Mouse (Mus musculus) kidney, postnatal 0 days (tissue): ENCODE measurements at regions not wholly inside any gene's neighbourhood (a gene's known extent, or its start where the extent isn't known, plus 50 kb on each side); places are given as distances from the start of the nearest gene placed in this dataset.

Experiments
- ATAC-seq: fragments of 200-750 bp; cut with Nextera tagmentation; replicated peaks from 2 replicates; pipeline ENCODE4 v1.8.0; 2017; ENCODE audit warnings: low read depth, moderate number of reproducible peaks, moderate TSS enrichment, moderate library complexity; ENCODE audit not compliant: low FRiP score
- DNase-seq: peaks from one replicate; pipeline ENCODE4 v3.0.0-alpha.2; 2016; ENCODE audit warnings: low spot score
- H3K27ac ChIP-seq: fragments of 300-500 bp; sonication (generic); 2 replicates; pipeline ENCODE4 v1.5.1; 2014; ENCODE audit warnings: mild to moderate bottlenecking
- H3K27me3 ChIP-seq: fragments of 300-500 bp; sonication (generic); 2 replicates; pipeline ENCODE4 v1.6.1; 2014; ENCODE audit warnings: low read length, mixed read lengths; ENCODE audit not compliant: insufficient read depth
- H3K36me3 ChIP-seq: fragments of 300-500 bp; sonication (generic); 2 replicates; pipeline ENCODE4 v1.6.1; 2014; ENCODE audit warnings: low read length, mixed read lengths; ENCODE audit not compliant: insufficient read depth
- H3K4me1 ChIP-seq: fragments of 300-500 bp; sonication (generic); replicated peaks from 2 replicates; pipeline ENCODE4 v1.6.1; 2014; ENCODE audit warnings: antibody characterized with exemption, low read length, mixed read lengths; ENCODE audit not compliant: insufficient read depth
- H3K4me2 ChIP-seq: fragments of 300-500 bp; sonication (generic); 2 replicates; pipeline ENCODE4 v1.6.1; 2014; ENCODE audit warnings: mild to moderate bottlenecking, low read length, moderate library complexity, mixed read lengths
- H3K4me3 ChIP-seq: fragments of 300-500 bp; sonication (generic); replicated peaks from 2 replicates; pipeline ENCODE4 v1.5.1; 2014; ENCODE audit warnings: low read depth, low read length
- H3K9ac ChIP-seq: fragments of 300-500 bp; sonication (generic); 2 replicates; pipeline ENCODE4 v1.6.1; 2014; ENCODE audit warnings: low read depth, low read length
- H3K9me3 ChIP-seq: fragments of 300-500 bp; sonication (generic); replicated peaks from 2 replicates; pipeline ENCODE4 v1.6.1; 2016; ENCODE audit warnings: low read length, inconsistent platforms, mixed read lengths
- CTCF ChIP-seq: IDR thresholded peaks from 2 replicates; pipeline ENCODE4 v1.5.1; 2016; ENCODE audit warnings: antibody characterized with exemption, low read depth, mild to moderate bottlenecking, moderate library complexity
- WGBS: fragments of 180-500 bp; shearing (Covaris S2); extraction: QIAGEN DNeasy Blood & Tissue Kit; methylation state at CpG from one replicate; pipeline ENCODE4 v1.1.7; 2014; 5-methylcytosine and 5-hydroxymethylcytosine counted together

DNA sequence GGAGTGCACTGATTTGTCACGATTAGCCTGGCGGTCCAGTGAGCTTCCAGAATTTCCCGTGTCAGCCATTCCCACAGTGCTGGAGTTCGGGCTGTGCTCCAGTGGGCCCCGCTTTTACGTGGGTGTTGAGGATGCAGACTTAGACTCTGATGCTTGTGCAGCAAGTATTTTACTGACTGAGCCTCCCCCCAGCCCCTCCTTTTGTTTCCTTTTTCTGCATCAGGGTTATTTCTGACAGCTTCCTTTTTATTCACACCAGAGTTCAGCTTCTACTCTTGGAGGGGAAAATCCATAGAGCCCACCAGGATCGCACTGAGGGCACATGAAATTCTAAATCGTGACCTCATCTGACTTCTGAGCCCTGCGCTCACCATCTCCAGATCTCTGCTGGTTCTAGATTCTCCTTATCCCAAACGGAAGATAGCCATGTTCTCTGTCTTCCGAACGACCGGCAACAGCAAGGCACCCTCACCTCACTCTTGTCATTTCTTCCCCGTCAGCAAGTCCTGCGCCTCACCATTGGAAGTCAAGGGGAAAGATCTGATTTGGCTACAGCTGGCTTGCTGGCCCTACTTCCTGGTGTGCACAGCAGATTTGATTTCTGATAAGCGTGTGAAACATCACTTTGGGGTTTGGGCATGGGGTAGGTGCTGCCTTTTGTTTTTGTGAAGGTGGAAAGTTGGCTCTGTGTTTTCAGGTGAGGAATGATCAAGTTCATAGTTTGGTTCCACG lies 126.8 kb upstream of the Klf3 start:
- Histone ChIP-seq H3K27ac (no peak overlapping the region), H3K4me3 (no peak overlapping the region), H3K4me2 (no peak overlapping the region), H3K36me3 (no peaks in the 10 kb centered on the region), H3K4me1 (no peaks in the 10 kb centered on the region), H3K27me3 (no peaks in the 10 kb centered on the region), H3K9ac (no peak overlapping the region), H3K9me3 (no peaks in the 10 kb centered on the region)
- DNase-seq (no peak), ATAC-seq (no peak)
- WGBS, result 85% methylated on average over 17 of the region's 17 CpGs
- no peak for TF ChIP-seq CTCF

DNA sequence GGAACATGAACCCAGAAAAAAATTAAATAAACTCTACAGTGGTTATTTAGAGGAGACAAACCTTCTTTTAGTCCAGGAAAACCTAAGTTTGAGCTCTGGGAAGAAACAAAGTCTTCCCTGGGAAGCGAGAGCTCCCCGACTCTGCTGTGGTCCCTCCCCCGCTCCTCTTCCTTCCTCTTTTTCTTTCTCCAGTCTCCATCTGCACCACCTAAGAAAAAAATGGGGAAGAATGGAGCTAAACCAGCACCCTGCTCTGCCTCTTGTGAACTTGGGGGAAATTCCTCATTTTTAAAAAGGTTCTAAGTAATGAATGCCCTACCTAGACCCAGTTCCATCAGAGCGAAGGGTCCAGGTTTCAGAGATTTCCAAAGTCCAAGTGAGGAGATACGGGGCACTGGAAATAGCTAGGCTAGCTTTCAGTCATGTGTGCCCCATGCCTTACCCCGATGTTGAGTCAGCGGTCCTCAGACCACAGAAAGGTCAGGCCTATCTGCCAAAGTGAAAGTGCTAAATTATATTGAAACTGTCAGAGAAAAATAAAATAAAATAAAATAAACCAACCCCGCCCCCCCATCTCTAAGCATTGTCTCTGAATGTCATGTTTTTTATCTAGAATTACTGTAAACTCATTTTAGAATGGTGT lies 126.1 kb upstream of the Klf3 start:
- DNase-seq (no peak), ATAC-seq (no peak)
- Histone ChIP-seq H3K4me3 (no peak overlapping the region), H3K4me1 (no peaks in the 10 kb centered on the region), H3K4me2 (no peak overlapping the region), H3K27ac (no peak overlapping the region), H3K9ac (no peak overlapping the region), H3K36me3 (no peaks in the 10 kb centered on the region), H3K27me3 (no peaks in the 10 kb centered on the region), H3K9me3 (no peaks in the 10 kb centered on the region)
- no peak for TF ChIP-seq CTCF
- WGBS, result 84% methylated on average over 8 of the region's 8 CpGs

DNA sequence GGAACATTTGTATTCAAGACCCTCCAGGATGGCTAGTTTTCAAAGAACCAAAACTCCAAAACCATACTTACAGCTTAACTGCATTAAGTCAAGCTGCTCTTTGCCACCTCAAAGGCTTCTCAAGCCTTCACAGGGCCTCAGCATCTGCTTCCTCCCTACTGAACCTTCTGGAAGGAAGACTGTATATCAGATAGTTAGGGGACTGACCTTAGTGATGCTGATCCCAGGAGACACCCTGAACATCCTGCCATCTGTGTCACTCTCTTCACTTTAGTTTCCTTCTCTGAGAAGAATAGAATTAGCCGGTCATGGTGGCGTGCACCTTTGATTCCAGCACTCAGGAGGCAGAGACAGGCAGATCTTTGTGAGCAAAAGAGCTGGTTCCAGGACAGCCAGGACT lies 124.5 kb upstream of the Klf3 start:
- Histone ChIP-seq H3K4me2 (no peak overlapping the region), H3K9me3 (no peaks in the 10 kb centered on the region), H3K27ac (no peak overlapping the region), H3K4me3 (no peak overlapping the region), H3K9ac (no peak overlapping the region), H3K27me3 (no peaks in the 10 kb centered on the region), H3K4me1 (no peaks in the 10 kb centered on the region), H3K36me3 (no peaks in the 10 kb centered on the region)
- DNase-seq (no peak), ATAC-seq (no peak)
- no peak for TF ChIP-seq CTCF
- WGBS, result 93% methylated on average over 2 of the region's 2 CpGs

- ATAC-seq (no peak), DNase-seq (no peak)
- WGBS, result 73% methylated on average over 18 of the region's 18 CpGs
- H3K4me3 ChIP-seq, result no peak overlapping the region
- no peaks in the 10 kb centered on the region for H3K9me3 ChIP-seq
- no peaks in the 10 kb centered on the region for H3K4me1 ChIP-seq
- no peak overlapping the region for H3K9ac ChIP-seq
- H3K4me2 ChIP-seq, result no peak overlapping the region
- H3K27ac ChIP-seq, result no peak overlapping the region
- H3K27me3 ChIP-seq, result no peaks in the 10 kb centered on the region
- no peaks in the 10 kb centered on the region for H3K36me3 ChIP-seq
- TF ChIP-seq CTCF, result no peak
Measured at GRCm38 (mm10) chr5:64679996-64680625, 123.1 kb upstream of the Klf3 start.

GRCm38 (mm10) chr5:64681161-64681560 lies 122.0 kb upstream of the Klf3 start:
- no peaks in the 10 kb centered on the region for H3K9me3 ChIP-seq
- no peaks in the 10 kb centered on the region for H3K36me3 ChIP-seq
- H3K27ac ChIP-seq, result no peak overlapping the region
- no peaks in the 10 kb centered on the region for H3K4me1 ChIP-seq
- H3K9ac ChIP-seq, result no peak overlapping the region
- no peaks in the 10 kb centered on the region for H3K27me3 ChIP-seq
- no peak overlapping the region for H3K4me3 ChIP-seq
- ATAC-seq (no peak), DNase-seq (no peak)
- H3K4me2 ChIP-seq, result no peak overlapping the region
- WGBS, result 80% methylated on average over 5 of the region's 5 CpGs
- no peak for TF ChIP-seq CTCF

DNA sequence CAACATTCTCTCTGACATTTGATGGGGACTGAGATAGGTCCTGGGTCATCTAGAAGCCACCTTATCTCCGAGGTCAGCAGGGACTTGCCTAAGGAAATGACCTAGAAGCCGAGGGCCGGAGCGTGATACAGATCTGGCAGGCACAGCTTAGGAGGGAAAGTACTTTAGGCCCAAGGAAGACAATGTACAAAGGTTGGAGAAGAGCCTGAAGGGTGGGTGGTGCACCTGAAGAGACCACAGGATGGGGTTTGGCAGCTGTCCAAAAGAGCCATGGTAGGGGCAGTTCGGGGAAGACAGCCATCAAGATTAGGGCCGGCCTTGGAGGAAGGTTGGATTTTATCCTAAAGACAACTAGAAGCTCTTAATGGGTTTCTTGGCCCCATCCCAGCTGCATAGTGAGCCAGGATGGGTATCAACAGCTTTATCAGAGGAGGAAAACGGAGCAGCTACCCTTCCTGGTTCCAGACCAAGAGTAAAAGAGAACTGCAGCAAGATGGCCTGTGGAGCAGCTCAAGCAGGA lies 120.8 kb upstream of the Klf3 start:
- ATAC-seq (no peak), DNase-seq (no peak)
- Histone ChIP-seq H3K27me3 (no peaks in the 10 kb centered on the region), H3K27ac (no peak overlapping the region), H3K4me2 (no peak overlapping the region), H3K4me1 (no peaks in the 10 kb centered on the region), H3K9ac (no peak overlapping the region), H3K4me3 (no peak overlapping the region), H3K9me3 (no peaks in the 10 kb centered on the region), H3K36me3 (no peaks in the 10 kb centered on the region)
- WGBS, result 72% methylated on average over 7 of the region's 7 CpGs
- TF ChIP-seq CTCF, result no peak
